Mouse (Mus musculus): Measurements from ENCODE around the gene Evc. TPM values are rescaled to one million over a fixed set of nuclear protein-coding genes. Genes with fewer than 3 reads are reported as not detected.

The Evc gene
- 10.9 and 11.2 TPM in 2 replicates for polyA plus RNA-seq (2015; fragmentation: Nextera tagmentation; extraction: Ambion mirVana)

DNA sequence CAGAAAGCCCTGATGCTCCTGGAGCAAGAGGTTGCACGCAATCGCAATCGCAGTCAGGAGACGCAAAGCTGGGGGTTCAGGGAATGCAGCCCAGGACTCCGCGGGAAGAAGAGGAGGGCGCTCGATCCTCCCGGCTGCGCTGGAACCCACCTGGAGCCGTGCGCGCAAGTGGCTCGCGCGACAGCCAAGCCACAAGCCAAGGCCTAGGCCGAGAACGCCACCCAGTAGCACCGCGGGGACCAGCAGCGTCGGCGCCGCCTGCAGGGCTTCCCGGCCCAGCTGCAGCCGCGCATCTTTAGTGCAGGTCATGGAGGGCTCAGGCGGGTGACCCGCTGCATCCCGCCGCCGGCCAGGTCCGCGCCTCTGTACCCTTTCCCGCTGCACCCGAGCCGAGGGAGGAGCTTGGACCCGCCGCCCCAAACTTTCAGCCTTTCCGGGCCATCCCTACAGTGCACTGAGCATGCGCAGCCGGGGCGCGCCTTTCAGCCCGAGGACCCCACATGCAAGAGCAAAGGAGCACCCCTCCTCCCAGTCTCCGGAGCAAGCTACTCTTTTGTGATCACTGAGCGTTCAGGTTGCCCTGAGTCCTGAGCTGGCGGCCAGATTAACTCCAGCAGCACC is at the start of gene Evc:
Evc (minus strand) TSS at position 410 of the 621 bp plus-strand sequence.
- H3K36me3 ChIP-seq, result no peaks in the 10 kb centered on the region
- H3K4me3 ChIP-seq (replicated peaks), result peak within 1 kb of the TSS; percentile 68
- peaks cover 17% of the 10 kb centered on the region for H3K4me1 ChIP-seq (replicated peaks)
- H3K27ac ChIP-seq, result 0 out of 2 replicates have a peak within 1 kb of the TSS, but pooled peaks have one; percentile 22
- H3K9ac ChIP-seq, result peak within 1 kb of the TSS; percentile 71
- ATAC-seq, result peak; percentile 80
- 2% methylated on average over 48 of the region's 48 CpGs for WGBS
- no peaks in the 10 kb centered on the region for H3K9me3 ChIP-seq
- H3K4me2 ChIP-seq (replicated peaks), result peak within 1 kb of the TSS; percentile 94
- H3K27me3 ChIP-seq (replicated peaks), result no peaks in the 10 kb centered on the region

DNA sequence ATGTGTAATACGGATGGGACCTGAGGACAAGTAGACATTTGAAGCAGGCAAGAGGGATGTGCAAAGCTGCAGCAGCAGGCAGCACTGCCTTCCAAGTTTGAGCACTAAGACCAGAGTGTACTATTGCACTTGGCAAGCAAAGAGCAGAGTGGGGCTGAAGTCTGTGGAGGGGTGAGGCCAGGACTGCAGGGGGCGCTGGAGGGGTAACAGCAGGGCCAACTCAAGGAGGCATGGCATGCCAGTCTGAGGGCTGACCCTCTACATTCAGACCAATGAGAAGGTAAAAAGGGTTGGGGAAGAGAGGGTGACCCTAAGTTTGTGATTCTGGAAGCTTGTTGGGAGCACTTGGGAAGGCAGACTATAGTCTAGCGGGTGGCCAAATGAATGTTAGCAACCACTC is 46.9 kb upstream of the Evc start:
- H3K9ac ChIP-seq, result no peak overlapping the region
- H3K36me3 ChIP-seq, result peaks cover 9% of the 10 kb centered on the region; the same call in 1 of the 2 replicates
- no peaks in the 10 kb centered on the region for H3K9me3 ChIP-seq
- H3K4me2 ChIP-seq (replicated peaks), result no peak overlapping the region
- whole genome bisulfite sequencing, result 89% methylated on average over 3 of the region's 3 CpGs
- no peak overlapping the region for H3K27ac ChIP-seq
- H3K4me1 ChIP-seq (replicated peaks), result no peaks in the 10 kb centered on the region
- ATAC-seq, result no peak
- no peaks in the 10 kb centered on the region for H3K27me3 ChIP-seq (replicated peaks)
- no peak overlapping the region for H3K4me3 ChIP-seq (replicated peaks)

DNA sequence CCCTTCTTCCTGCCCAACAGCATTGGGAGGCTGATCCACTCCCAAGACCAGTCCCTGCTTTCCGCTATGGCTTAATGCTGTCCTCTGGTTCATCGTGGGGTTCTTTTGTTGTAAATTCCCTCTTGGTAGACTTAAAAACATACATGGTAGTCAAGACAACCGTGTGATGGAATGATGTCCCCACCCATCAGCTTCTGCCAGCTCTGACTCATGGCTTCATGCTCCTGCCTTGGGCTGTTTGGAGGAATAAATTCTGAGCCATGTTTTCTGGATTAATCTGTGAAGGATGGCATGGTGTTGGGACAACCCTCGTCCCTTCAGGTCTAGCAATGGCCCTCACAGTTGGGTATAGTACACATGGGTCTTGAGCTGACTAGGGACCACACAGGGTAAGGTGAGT is 43.9 kb upstream of the Evc start:
- no peak for ATAC-seq
- H3K4me3 ChIP-seq (replicated peaks), result no peak overlapping the region
- no peaks in the 10 kb centered on the region for H3K27me3 ChIP-seq (replicated peaks)
- H3K9me3 ChIP-seq, result no peaks in the 10 kb centered on the region
- WGBS, result 88% methylated on average over 4 of the region's 4 CpGs
- no peak overlapping the region for H3K9ac ChIP-seq
- no peaks in the 10 kb centered on the region for H3K4me1 ChIP-seq (replicated peaks)
- H3K4me2 ChIP-seq (replicated peaks), result no peak overlapping the region
- no peak overlapping the region for H3K27ac ChIP-seq
- peaks cover 4% of the 10 kb centered on the region; the same call in 1 of the 2 replicates for H3K36me3 ChIP-seq

DNA sequence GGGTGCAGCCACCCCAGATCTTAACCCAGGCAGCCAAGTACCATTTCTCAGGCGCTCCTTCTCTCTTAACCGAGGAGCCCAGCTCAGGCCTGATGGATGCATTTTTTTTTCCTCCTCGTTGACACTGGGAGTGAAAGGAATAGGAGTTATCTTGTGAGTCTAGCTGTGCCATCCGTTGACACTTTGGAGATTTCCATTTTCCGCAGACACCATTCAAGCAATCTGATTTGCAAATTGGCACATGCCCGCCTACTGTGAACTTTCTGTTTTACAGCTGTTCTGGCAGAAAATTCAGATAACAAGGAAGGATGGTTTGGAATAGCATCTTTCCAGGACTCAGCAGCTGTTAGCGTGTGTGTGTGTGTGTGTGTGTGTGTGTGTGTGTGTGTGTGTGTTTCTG is 40.7 kb upstream of the Evc start:
- Histone ChIP-seq H3K36me3 (0 out of 2 replicates have a peak, but pooled peaks cover 8% of the 10 kb centered on the region), H3K4me1 (replicated peaks) (no peaks in the 10 kb centered on the region)

DNA sequence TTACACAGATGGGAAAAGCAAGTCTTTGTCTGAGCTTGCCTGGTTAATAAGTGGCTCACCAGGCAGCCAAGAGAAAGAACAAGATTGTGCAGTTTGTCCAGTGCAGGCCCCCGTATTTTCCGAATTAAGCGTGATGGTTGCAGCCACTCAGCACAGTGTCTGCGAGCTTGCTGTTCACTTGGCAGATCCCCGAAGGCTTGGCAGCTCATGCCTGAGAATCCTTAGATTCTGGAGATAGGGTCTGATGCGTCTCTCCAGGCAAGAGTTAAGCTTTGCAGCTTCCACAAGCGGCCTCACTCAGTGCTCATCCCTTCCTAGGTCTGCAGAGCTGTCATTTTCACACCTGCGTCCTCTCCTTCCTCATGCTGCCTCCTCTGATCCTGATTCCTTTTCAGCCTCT is 32.1 kb upstream of the Evc start:
- Histone ChIP-seq H3K27ac (no peak overlapping the region), H3K4me1 (replicated peaks) (no peaks in the 10 kb centered on the region), H3K36me3 (no peaks in the 10 kb centered on the region), H3K27me3 (replicated peaks) (no peaks in the 10 kb centered on the region), H3K9ac (no peak overlapping the region), H3K9me3 (no peaks in the 10 kb centered on the region), H3K4me3 (replicated peaks) (no peak overlapping the region), H3K4me2 (replicated peaks) (no peak overlapping the region)
- ATAC-seq, result no peak
- WGBS, result 88% methylated on average over 8 of the region's 8 CpGs

More for the DNA sequence above, 40.7 kb upstream of the Evc start:
- H3K27me3 ChIP-seq (replicated peaks), result no peaks in the 10 kb centered on the region
- H3K4me3 ChIP-seq (replicated peaks), result no peak overlapping the region
- no peak for ATAC-seq
- H3K9me3 ChIP-seq, result no peaks in the 10 kb centered on the region
- H3K27ac ChIP-seq, result no peak overlapping the region
- H3K9ac ChIP-seq, result no peak overlapping the region
- no peak overlapping the region for H3K4me2 ChIP-seq (replicated peaks)
- 80% methylated on average over 7 of the region's 7 CpGs for whole genome bisulfite sequencing

DNA sequence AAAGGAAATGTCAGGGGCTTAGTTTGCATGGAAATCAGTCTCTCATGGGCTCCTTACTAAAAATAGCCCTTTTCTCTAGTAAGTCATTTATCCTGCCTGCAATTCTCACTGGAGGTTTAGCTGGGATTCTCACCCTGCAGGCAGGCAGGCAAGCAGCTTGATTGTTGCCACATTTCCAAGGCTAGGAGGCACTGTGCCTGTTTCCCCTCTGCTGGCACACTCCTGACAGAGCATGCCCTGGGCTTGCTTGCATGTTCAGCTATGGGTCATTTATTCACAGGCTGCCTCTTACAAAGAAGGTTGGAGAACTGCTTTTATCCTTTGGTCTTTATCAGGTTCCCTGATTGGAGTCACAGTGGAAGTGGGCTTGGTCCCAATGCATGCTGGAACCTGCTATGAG is 29.1 kb upstream of the Evc start:
- H3K36me3 ChIP-seq, result no peaks in the 10 kb centered on the region
- no peaks in the 10 kb centered on the region for H3K9me3 ChIP-seq
- H3K27ac ChIP-seq, result no peak overlapping the region
- no peaks in the 10 kb centered on the region for H3K27me3 ChIP-seq (replicated peaks)
- H3K4me3 ChIP-seq (replicated peaks), result no peak overlapping the region
- H3K9ac ChIP-seq, result no peak overlapping the region
- no peak for ATAC-seq
- no peak overlapping the region for H3K4me2 ChIP-seq (replicated peaks)
- no peaks in the 10 kb centered on the region for H3K4me1 ChIP-seq (replicated peaks)

DNA sequence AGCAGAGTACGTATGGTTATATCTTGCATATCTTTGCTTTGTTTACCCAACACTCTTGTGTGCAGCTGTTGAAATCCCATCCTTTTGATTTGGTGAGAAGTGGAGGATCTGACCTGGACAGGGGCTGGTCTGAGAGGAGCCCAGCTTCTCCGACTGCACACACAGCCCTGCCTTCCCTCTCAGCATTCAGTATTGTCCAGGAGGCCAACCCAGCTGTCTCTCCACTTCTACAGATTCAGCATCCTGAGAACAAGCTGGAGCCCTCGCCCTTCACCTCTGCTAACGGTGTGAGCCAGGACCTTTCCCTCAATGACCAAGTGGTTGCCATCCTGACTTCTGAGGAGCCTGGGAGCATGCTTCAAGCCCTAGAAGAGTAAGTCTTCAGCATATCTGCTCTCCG is 26.6 kb upstream of the Evc start:
- Histone ChIP-seq H3K4me2 (replicated peaks) (no peak overlapping the region), H3K27me3 (replicated peaks) (no peaks in the 10 kb centered on the region), H3K36me3 (no peaks in the 10 kb centered on the region), H3K4me1 (replicated peaks) (no peaks in the 10 kb centered on the region), H3K9ac (no peak overlapping the region), H3K27ac (no peak overlapping the region), H3K4me3 (replicated peaks) (no peak overlapping the region), H3K9me3 (no peaks in the 10 kb centered on the region)
- 68% methylated on average over 5 of the region's 5 CpGs for WGBS
- no peak for ATAC-seq

DNA sequence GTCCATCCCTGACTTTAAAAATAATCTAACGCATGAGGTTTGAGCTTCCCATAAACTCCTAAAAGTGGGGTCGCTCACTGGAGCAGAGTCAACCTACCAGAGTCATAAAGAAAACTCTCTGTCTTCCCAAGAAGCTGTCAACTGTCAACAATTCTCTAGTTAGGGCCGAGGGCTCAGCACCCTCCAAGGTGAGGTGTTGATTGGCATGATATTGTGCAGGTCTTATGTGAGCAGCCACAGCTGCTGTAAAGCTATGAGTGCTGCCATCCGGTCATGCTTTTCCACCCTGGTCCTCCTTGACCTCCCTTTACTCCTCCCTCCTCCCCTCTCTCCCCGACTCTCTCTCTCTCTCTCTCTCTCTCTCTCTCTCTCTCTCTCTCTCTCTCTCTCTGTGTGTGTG is 25.9 kb upstream of the Evc start:
- Histone ChIP-seq H3K27ac (no peak overlapping the region), H3K4me1 (replicated peaks) (no peaks in the 10 kb centered on the region), H3K36me3 (no peaks in the 10 kb centered on the region), H3K9me3 (no peaks in the 10 kb centered on the region), H3K4me3 (replicated peaks) (no peak overlapping the region), H3K27me3 (replicated peaks) (no peaks in the 10 kb centered on the region), H3K4me2 (replicated peaks) (no peak overlapping the region), H3K9ac (no peak overlapping the region)
- WGBS, result 50% methylated on average over 5 of the region's 5 CpGs
- no peak for ATAC-seq

DNA sequence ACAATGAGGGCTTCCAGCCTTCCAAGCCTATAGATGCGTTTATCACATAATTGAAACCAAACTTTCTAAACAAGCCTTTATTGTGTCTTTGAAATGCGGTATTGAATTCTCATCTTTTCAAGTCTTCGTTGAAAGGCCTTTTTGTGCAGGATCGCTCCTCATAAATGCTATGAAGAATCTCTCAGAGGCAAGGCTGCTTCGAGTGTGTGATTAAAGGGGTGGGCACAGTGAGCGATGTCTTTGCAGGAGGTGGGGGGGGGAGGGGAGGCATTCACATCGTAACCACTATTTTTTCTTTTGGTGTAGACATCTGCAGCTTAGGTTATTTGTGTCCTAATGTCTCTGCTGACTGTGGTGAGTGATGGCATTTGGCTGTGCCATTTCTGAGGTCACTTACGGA is 19.3 kb upstream of the Evc start:
- H3K9me3 ChIP-seq, result no peaks in the 10 kb centered on the region
- no peak overlapping the region for H3K9ac ChIP-seq
- no peak overlapping the region for H3K4me3 ChIP-seq (replicated peaks)
- no peak overlapping the region for H3K4me2 ChIP-seq (replicated peaks)
- no peak for ATAC-seq
- no peak overlapping the region for H3K27ac ChIP-seq
- H3K27me3 ChIP-seq (replicated peaks), result no peaks in the 10 kb centered on the region
- H3K4me1 ChIP-seq (replicated peaks), result no peaks in the 10 kb centered on the region
- peaks cover 8% of the 10 kb centered on the region for H3K36me3 ChIP-seq
- WGBS, result 88% methylated on average over 8 of the region's 8 CpGs

DNA sequence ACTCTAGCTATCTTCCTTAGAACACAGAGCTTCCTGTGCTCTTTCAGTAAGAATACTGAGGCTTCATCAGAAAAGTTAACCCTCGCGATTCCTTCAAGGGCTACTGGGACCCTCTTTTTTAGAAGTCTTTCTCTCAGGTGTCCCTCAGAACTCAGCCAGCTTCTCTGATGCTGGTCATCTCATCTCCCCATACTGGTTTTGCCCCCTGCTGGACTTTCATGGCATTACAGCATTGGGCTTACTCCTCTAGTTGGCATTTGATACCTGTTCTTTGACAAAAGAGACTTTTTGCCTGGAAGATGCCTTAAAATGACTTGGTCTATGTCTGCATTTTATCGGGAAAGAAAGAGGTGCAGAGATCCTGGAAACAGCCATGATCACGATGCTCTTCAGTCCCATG is 17.7 kb upstream of the Evc start:
- Histone ChIP-seq H3K36me3 (peaks cover 17% of the 10 kb centered on the region), H3K27ac (no peak overlapping the region), H3K27me3 (replicated peaks) (no peaks in the 10 kb centered on the region), H3K9ac (no peak overlapping the region), H3K4me2 (replicated peaks) (no peak overlapping the region), H3K4me1 (replicated peaks) (no peaks in the 10 kb centered on the region), H3K4me3 (replicated peaks) (no peak overlapping the region), H3K9me3 (no peaks in the 10 kb centered on the region)
- no peak for ATAC-seq
- WGBS, result 79% methylated on average over 4 of the region's 4 CpGs

DNA sequence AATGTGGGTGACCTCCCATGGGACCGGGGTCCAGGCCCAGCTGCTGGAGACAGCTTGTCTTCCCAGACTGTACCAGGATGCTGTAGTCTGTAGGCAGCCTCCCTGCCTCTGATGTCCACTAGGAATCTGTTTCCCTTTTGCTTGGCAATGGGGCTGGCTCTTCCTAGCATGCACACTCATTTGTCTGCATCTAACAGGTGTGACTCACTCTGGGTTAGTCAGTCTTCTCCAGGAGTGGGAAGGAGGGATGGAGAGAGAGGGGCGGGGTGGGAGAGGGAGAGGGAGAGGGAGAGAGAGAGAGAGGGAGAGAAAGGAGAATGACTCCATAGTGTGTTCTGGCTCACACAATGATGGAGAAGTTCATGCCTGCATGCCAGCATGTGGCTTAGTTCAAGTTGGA is 15.1 kb upstream of the Evc start:
- Histone ChIP-seq H3K4me2 (replicated peaks) (no peak overlapping the region), H3K9ac (no peak overlapping the region), H3K36me3 (peaks cover 15% of the 10 kb centered on the region), H3K9me3 (no peaks in the 10 kb centered on the region), H3K4me3 (replicated peaks) (no peak overlapping the region), H3K27ac (no peak overlapping the region), H3K27me3 (replicated peaks) (no peaks in the 10 kb centered on the region), H3K4me1 (replicated peaks) (no peaks in the 10 kb centered on the region)
- 88% methylated on average over 2 of the region's 2 CpGs for WGBS
- no peak for ATAC-seq

DNA sequence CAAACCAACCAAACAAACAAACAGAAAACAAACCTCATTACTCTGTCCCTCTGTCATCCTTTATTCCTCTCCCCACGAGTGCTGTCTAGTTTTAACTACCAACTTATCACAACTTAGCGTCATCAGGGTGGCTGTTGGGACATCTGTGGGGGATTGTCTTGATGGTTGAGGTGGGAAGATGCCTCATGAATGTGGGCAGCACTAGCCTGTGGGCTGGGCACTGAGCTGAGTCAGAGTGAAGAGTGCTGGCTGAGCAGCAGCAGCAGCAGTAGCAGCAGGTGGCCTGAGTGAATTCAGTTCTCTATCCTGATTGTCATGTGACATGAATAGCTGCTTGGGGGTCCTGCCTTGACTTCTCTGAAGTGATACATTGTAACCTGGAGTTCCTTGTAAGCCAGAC is 7.3 kb upstream of the Evc start:
- Histone ChIP-seq H3K9me3 (no peaks in the 10 kb centered on the region), H3K27ac (no peak overlapping the region), H3K9ac (no peak overlapping the region), H3K4me1 (replicated peaks) (peaks cover 4% of the 10 kb centered on the region), H3K4me3 (replicated peaks) (no peak overlapping the region), H3K4me2 (replicated peaks) (no peak overlapping the region), H3K36me3 (no peaks in the 10 kb centered on the region), H3K27me3 (replicated peaks) (no peaks in the 10 kb centered on the region)
- WGBS, result 79% methylated on average over 2 of the region's 2 CpGs
- ATAC-seq, result no peak

DNA sequence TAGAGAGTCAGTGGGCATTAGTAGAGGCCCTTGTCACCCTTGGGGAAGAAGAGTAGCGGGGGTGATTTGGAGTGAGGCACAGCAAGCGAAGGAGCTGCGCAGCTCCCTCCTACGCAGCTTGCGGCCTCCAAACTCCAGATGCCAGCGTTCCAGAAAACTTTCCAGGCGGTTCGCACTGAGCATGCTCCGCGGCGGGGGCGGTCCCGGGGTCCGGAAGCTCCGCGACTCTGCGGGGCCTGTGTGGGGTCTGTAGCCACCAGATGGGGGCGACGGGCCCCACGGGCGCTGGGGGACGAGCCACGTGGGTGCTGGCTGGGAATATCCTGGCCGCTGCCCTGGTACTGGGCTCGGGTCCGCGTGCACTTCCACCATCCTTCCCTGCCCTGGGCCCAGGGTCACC is 1.6 kb upstream of the Evc start, which contains the start of gene Evc2:
Evc2 (plus strand) TSS at position 212 of the 400 bp plus-strand sequence.
- WGBS, result under 1% methylated on average over 27 of the region's 27 CpGs
- peak within 1 kb of the TSS; percentile 71 for H3K9ac ChIP-seq
- no peaks in the 10 kb centered on the region for H3K36me3 ChIP-seq
- H3K27me3 ChIP-seq (replicated peaks), result no peaks in the 10 kb centered on the region
- H3K4me3 ChIP-seq (replicated peaks), result peak within 1 kb of the TSS; percentile 69
- H3K4me2 ChIP-seq (replicated peaks), result peak within 1 kb of the TSS; percentile 94
- no peaks in the 10 kb centered on the region for H3K9me3 ChIP-seq
- peaks cover 17% of the 10 kb centered on the region for H3K4me1 ChIP-seq (replicated peaks)
- peak; percentile 81 for ATAC-seq
- H3K27ac ChIP-seq, result peak within 1 kb of the TSS; percentile 66
